Mouse (Mus musculus) kidney, postnatal 4 days (tissue): Measurements from ENCODE around the gene Fcer1g.

Experiments
- DNase-seq, 2 experiments: peaks; one replicate each; pipeline ENCODE4 v3.0.0; 2021; ENCODE audit warnings: mixed read lengths in 2 of 2

Gene Fcer1g

GRCm38 (mm10) chr1:171234126-171234525 is at the start of gene Fcer1g:
Fcer1g (minus strand) TSS chr1:171234365.
- no peak for DNase-seq

- no peak for DNase-seq
These were observed 49.3 kb upstream of the Fcer1g start for GRCm38 (mm10) chr1:171283188-171284160.

- DNase-seq: no peak
These were observed 48.1 kb upstream of the Fcer1g start for GRCm38 (mm10) chr1:171282086-171282805.

- peak; percentile 91 to 93 for DNase-seq
These were observed 47.4 kb upstream of the Fcer1g start for GRCm38 (mm10) chr1:171281528-171281923.

- peak; percentile 86 to 93 for DNase-seq
These were observed 46.9 kb upstream of the Fcer1g start, which contains the start of gene Ppox for GRCm38 (mm10) chr1:171280916-171281527. Ppox (minus strand) TSS chr1:171281186.

- peak in 1 of 2 experiments; percentile 50 for DNase-seq
These were observed 46.2 kb upstream of the Fcer1g start for GRCm38 (mm10) chr1:171280250-171280915.

GRCm38 (mm10) chr1:171279721-171280120 is 45.6 kb upstream of the Fcer1g start:
- no peak for DNase-seq

GRCm38 (mm10) chr1:171279012-171279705 is 45.0 kb upstream of the Fcer1g start:
- DNase-seq: peak in 1 of 2 experiments; percentile 3

GRCm38 (mm10) chr1:171278436-171278835 is 44.3 kb upstream of the Fcer1g start:
- DNase-seq: no peak

GRCm38 (mm10) chr1:171277736-171278135 is 43.6 kb upstream of the Fcer1g start:
- no peak for DNase-seq

GRCm38 (mm10) chr1:171276110-171276748 is 42.1 kb upstream of the Fcer1g start:
- DNase-seq: no peak

GRCm38 (mm10) chr1:171275144-171275734 is 41.1 kb upstream of the Fcer1g start:
- no peak for DNase-seq

- no peak for DNase-seq
These were observed 40.0 kb upstream of the Fcer1g start for GRCm38 (mm10) chr1:171274171-171274570.

- no peak for DNase-seq
These were observed 37.9 kb upstream of the Fcer1g start for GRCm38 (mm10) chr1:171272086-171272485.

GRCm38 (mm10) chr1:171271622-171272021 is 37.5 kb upstream of the Fcer1g start:
- no peak for DNase-seq

GRCm38 (mm10) chr1:171271196-171271595 is 37.0 kb upstream of the Fcer1g start:
- no peak for DNase-seq

- peak; percentile 73 to 84 for DNase-seq
These were observed 36.4 kb upstream of the Fcer1g start for GRCm38 (mm10) chr1:171270573-171270900.

GRCm38 (mm10) chr1:171269848-171270572 is 35.8 kb upstream of the Fcer1g start, which contains the start of gene B4galt3:
B4galt3 (plus strand) TSS chr1:171270328.
- peak; percentile 98 to 99 for DNase-seq

GRCm38 (mm10) chr1:171268341-171268740 is 34.2 kb upstream of the Fcer1g start:
- no peak for DNase-seq
